Mouse (Mus musculus): Measurements from ENCODE around the gene Ecpas. TPM values are rescaled to one million over a fixed set of nuclear protein-coding genes. Genes with fewer than 3 reads are reported as not detected.

The Ecpas gene
- total RNA-seq (2021), result 100 to 1,000 TPM; 143 to 166 TPM

- intact Hi-C loops (cut with DNase I), result no loop called here
- DNase-seq (ENCODE audit: extremely low spot score in 1 of 2, low spot score in 2 of 2), result peak; percentile 50 to 86
Measured at GRCm38 (mm10) chr4:58912629-58913335, at the start of gene Ecpas. Gene Ecpas, minus strand, starts transcription at chr4:58912749.

DNA sequence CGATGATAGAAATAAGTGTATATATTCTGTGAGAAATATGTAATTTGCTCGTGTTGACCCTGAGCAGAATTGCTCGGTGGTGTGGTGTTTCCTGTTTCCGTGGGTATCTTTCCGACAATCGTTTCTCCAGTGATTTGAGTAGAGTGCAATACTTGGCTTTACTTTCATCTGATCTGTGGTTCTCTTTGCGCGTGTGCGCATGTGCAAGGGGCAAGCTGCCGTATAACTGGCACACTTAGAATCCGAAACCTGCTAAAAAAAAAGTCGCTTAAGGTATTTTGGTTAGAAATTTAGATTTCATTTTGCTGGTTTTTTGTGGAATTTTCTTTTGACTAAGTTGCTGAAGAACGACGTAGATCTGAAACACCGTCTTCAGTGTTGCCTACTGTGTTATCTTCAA is 49.2 kb upstream of the Ecpas start:
- intact Hi-C loops (cut with DNase I), result no loop called here

DNA sequence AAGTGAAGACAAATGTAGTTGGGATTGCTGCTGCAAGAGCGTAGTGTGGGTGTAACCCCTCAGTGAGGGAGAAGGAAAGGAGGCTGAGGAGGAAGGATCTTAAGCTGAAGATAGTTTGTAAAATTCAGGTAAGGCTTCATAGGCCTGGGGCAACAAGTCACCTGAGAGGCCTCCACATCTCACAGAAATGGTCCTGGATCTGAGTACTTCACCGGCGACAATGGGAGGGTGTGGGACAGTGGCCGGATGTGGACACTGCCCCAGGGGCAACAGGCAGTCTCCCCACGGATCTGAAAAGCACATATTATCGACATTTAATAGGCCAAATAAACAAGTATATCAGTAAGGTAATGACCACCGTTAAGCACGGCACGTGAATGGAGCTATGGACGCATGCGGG is 40.1 kb upstream of the Ecpas start:
- no peak for DNase-seq (ENCODE audit: extremely low spot score in 1 of 2, low spot score in 2 of 2)
- intact Hi-C loops (cut with DNase I), result no loop called here

More for the DNA sequence above, 49.2 kb upstream of the Ecpas start:
- no peak for DNase-seq (ENCODE audit: extremely low spot score in 1 of 2, low spot score in 2 of 2)

- intact Hi-C loops (cut with DNase I), result no loop called here
- DNase-seq (ENCODE audit: extremely low spot score in 1 of 2, low spot score in 2 of 2), result no peak
Measured at GRCm38 (mm10) chr4:58948391-58948790, 35.8 kb upstream of the Ecpas start.

DNA sequence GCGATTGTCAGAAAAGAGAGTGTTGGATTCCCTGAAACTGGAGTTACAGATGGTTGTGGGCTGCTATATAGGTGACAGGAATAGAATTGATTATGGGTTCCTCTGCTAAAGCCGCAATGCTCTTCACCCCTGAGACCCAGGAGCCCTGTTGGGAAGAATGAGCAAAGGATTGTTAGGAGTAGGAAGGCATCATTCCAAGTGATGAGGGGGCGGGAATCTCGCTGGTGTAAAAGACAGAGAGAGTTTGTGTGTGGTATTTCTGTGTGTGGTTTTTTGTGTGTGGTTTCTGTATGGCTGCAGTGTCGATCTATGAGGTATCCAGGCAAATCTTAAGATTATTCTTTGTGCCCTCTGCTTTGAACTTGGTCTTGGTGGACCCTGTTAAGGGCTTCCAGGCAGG is 32.1 kb upstream of the Ecpas start:
- no peak for DNase-seq (ENCODE audit: extremely low spot score in 1 of 2, low spot score in 2 of 2)
- intact Hi-C loops (cut with DNase I), result no loop called here

- DNase-seq (ENCODE audit: extremely low spot score in 1 of 2, low spot score in 2 of 2), result no peak
Measured at GRCm38 (mm10) chr4:58944206-58944553, 31.6 kb upstream of the Ecpas start.

GRCm38 (mm10) chr4:58943420-58944205 is 31.1 kb upstream of the Ecpas start, which contains the start of gene Zkscan16:
Gene Zkscan16, plus strand, starts transcription at chr4:58943628.
- peak; percentile 93 to 95 for DNase-seq (ENCODE audit: extremely low spot score in 1 of 2, low spot score in 2 of 2)
- intact Hi-C loops (cut with DNase I), result no loop called here

More at GRCm38 (mm10) chr4:58944206-58944553, 31.6 kb upstream of the Ecpas start:
- intact Hi-C loops (cut with DNase I), result no loop called here

DNA sequence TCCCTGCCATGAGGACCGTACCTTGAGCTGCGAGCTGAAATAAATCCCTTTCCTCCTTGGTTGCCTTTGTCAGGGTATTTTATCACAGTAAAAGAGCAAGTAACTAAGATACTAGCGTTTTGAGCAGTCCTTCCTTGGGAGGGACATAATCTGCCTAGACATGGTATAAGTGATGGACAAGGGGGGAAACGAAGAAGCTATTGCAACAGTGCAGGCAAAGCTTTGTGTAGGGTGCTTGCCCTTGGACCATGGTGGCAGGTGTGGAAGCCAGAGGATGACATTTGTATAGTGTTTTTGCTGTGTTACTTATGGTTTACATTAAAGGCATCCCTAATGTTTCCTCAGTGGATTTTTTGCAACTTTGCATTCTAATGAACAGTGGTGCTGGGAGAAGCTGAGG is 30.4 kb upstream of the Ecpas start:
- no peak for DNase-seq (ENCODE audit: extremely low spot score in 1 of 2, low spot score in 2 of 2)
- intact Hi-C loops (cut with DNase I), result no loop called here

DNA sequence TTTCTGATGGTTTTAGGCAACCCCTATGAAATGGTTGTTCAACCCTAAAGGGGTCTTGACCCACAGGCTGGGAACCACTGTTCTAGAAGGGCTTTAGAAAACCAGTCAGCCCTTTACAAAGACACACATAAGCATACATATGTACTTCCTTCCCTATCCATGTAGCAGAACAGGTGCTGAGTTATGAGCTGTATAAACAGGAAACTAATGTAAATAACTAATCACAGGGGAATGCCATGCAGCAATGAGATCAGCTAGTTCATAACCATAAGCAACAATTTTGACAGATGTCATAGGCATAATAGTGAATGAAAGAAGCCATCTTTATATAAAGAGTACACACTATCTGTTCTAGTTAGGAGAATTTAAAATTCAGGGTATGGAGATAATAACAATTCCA is 29.1 kb upstream of the Ecpas start:
- intact Hi-C loops (cut with DNase I), result no loop called here
- no peak for DNase-seq (ENCODE audit: extremely low spot score in 1 of 2, low spot score in 2 of 2)

DNA sequence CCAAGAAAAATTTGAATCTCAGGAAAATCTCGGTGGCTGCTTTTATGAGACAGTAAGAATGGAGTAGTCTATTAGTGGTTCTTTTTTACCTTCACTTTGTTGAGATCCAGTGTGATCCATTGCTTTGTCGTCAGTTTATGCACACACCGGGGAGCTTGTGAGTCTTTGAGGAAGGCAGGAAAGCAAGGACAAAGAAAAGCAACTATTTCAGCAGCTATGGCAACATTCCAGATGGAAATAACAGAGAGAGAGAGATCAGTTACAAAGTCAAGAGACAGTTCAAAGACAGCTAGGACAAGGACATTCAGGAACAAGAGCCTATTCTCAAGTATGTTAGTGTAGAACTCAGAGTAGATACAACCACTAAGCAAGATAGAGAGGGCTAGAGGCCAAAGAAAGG is 23.3 kb upstream of the Ecpas start:
- DNase-seq (ENCODE audit: extremely low spot score in 1 of 2, low spot score in 2 of 2), result no peak
- intact Hi-C loops (cut with DNase I), result no loop called here

- intact Hi-C loops (cut with DNase I), result no loop called here
- DNase-seq (ENCODE audit: extremely low spot score in 1 of 2, low spot score in 2 of 2), result peak; percentile 25 to 59
Measured at GRCm38 (mm10) chr4:58934746-58935476, 22.4 kb upstream of the Ecpas start.

DNA sequence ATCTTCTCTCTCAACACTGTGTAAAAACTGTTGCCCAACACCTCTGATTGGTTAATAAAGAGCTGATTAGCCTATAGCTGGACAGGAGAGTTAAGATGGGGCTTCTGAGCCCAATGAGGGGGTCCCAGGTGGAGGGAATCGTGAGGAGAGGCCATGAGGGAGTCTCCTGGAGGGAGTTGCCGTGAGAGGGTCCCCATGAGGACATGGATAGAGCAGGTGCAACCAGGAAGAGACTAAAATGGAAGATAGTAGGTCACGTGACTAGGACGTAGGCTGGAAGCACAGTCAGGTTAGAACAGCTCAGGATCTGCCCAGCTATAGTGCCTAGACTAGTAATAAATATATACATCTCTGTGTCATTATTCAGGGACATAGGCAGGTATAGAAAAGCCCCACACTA is 21.8 kb upstream of the Ecpas start:
- intact Hi-C loops (cut with DNase I), result no loop called here
- no peak for DNase-seq (ENCODE audit: extremely low spot score in 1 of 2, low spot score in 2 of 2)

DNA sequence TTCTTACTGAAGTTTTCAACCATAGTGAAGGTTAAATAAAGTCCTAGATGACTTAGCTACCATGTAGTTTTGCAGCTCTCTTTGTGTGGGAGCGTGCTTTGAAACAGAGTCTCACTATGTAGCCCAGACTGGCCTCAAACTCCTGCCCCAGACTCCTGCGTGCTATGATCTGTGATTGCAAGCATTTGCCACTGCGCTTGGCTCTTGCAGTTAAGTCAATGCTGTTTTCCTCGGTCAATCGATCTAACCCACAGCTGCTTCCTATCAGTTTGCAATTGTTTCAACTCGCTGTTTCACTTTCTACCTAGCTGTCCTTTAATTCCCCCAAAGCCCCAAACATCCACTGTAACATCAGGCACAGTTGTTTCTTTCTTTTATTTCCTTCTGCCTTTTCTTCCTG is 20.0 kb upstream of the Ecpas start:
- DNase-seq (ENCODE audit: extremely low spot score in 1 of 2, low spot score in 2 of 2), result no peak
- intact Hi-C loops (cut with DNase I), result no loop called here

DNA sequence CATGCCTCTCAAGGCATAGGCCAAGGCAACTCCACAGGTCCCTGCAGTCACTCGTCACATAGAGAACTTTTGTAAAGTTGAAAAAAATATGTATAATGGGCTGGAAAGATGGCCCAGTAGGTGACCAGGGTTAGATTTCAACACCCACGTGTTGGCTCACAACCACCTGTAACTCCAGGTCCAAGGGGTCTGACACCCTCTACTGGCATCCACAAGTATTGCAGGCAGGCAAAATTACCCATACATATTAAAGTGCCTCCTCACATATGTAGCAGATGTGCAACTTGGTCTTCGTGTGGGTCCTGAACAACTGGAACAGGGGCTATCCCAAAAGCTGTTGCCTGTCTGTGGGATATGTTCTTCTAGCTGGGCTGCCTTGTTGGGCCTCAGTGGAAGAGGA is 15.1 kb upstream of the Ecpas start:
- DNase-seq (ENCODE audit: extremely low spot score in 1 of 2, low spot score in 2 of 2), result no peak
- intact Hi-C loops (cut with DNase I), result no loop called here

DNA sequence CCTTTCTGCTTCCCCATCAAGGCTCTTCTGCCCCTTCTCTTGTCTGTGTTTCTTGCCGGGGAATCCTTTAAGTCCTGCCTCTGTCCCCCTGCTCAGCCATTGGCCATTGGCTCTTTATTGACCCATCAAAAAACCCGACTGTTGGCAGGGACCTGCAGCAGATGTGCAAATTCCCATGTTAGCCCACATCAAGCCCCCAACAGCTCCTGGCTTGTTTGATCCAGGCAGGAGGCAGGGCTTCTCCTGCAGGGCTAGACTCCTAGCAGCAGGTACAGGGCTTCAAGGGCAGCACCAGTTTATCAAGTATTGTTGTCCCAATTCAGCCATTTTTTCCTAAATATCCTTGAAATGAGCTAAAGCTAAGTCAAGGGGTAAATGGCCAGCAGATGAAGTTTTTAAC is 13.6 kb upstream of the Ecpas start:
- DNase-seq (ENCODE audit: extremely low spot score in 1 of 2, low spot score in 2 of 2), result no peak
- intact Hi-C loops (cut with DNase I), result no loop called here

- intact Hi-C loops (cut with DNase I), result no loop called here
- no peak for DNase-seq (ENCODE audit: extremely low spot score in 1 of 2, low spot score in 2 of 2)
Measured at GRCm38 (mm10) chr4:58925664-58926063, 13.1 kb upstream of the Ecpas start.

GRCm38 (mm10) chr4:58923933-58924332 is 11.4 kb upstream of the Ecpas start:
- DNase-seq (ENCODE audit: extremely low spot score in 1 of 2, low spot score in 2 of 2), result no peak
- intact Hi-C loops (cut with DNase I), result no loop called here

DNA sequence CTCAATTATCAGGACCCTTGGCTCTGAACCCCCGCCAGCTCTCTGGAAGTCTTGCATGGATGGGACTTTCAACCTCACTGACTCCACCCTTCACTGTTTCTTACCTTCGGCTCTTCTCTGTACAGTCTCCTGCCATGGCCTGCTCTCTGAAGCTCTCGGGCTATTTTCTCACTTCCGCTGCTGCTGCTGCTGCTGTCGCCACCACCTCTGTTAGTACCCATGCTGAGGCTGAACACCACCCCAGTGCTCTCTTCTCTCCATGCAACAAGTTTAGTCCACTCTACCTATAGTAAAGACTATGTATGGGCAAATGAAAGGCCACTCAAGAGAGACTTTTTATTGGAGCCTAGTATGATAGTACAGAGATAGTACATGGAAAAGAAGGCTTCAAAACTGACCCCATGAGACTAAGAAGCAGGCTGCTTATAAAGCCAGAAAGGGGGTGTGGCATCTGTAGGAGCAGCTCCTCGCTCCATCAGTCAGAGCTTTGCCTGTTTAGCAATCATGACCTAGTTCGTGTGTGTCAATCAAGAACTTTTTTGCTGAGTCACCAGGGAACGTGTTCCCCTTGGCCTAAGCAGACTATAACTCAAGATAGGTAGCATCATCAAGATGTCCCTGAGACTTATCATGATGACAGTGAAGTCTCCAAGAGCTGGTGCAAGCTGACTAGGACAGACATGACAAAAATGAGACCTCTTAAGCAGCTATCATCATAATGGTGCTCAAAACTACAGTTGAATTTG is 2.7 kb upstream of the Ecpas start:
- intact Hi-C loops (cut with DNase I), result no loop called here
- no peak for DNase-seq (ENCODE audit: extremely low spot score in 1 of 2, low spot score in 2 of 2)

GRCm38 (mm10) chr4:58913336-58914026 is 932 bp upstream of the Ecpas start:
- intact Hi-C loops (cut with DNase I), result no loop called here
- no peak for DNase-seq (ENCODE audit: extremely low spot score in 1 of 2, low spot score in 2 of 2)
